Mouse (Mus musculus): ENCODE measurements around the gene Treh. TPM values are rescaled to one million over a fixed set of nuclear protein-coding genes. Genes with fewer than 3 reads are reported as not detected.

Gene Treh
- polyA plus RNA-seq, 1 experiment: not detected

DNA sequence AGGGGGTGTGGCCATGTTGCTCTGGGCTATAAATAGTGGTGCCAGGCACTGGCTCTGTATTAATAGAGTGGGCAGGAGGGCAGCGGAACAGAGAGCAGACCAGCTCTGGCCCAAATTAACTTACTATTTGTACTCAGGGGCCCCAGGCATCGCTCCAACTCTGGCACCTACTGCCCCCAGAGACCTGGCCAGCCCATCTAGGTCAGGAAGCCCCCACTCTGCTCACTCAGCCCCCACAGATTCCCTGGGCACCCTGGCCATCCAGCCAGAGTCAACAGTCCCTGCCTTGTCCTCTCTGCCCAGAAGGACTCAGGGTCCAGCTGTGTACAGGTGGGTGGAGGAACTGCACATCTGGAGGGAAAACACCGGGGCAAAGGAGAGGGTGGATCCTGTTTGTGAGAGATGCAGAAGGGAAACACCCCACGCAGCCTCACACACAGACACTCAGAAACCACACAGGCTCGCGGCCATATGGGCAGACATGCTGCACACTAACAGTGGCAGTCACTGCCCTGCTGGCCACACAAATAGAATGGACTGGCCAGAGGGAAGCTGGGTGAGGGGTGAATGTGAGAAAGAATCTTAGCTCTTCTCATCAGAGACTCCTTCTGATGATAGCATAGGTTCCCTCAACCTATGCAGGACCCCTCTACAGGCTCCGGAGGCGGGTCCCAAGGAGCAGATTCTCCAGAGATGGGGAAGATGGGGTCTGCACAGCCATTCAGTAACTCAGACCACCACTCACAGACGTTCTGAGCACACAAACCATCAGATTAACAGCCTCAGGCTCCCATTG is 47.5 kb downstream of the Treh start:
- Histone ChIP-seq H3K4me3 (replicated peaks; ENCODE audit: control insufficient read depth, low read depth, low read length) (peak overlapping the region; percentile 42), H3K4me1 (ENCODE audit: control insufficient read depth, insufficient read depth, low read length) (peaks cover 1% of the 10 kb centered on the region; the same call in 1 of the 2 replicates), H3K27ac (ENCODE audit: control insufficient read depth, insufficient read depth, low read depth, low read length, poor library complexity) (peak overlapping the region; percentile 13; the same call in 1 of the 2 replicates)
- 17% methylated on average over 9 of the region's 9 CpGs for WGBS
- TF ChIP-seq POLR2A (IDR thresholded peaks at IDR 0.05; ENCODE audit: borderline replicate concordance, control insufficient read depth, low read depth, low read length): no peak
- TF ChIP-seq CTCF (IDR thresholded peaks at IDR 0.05; ENCODE audit: control insufficient read depth, insufficient read depth, low read length): no peak

DNA sequence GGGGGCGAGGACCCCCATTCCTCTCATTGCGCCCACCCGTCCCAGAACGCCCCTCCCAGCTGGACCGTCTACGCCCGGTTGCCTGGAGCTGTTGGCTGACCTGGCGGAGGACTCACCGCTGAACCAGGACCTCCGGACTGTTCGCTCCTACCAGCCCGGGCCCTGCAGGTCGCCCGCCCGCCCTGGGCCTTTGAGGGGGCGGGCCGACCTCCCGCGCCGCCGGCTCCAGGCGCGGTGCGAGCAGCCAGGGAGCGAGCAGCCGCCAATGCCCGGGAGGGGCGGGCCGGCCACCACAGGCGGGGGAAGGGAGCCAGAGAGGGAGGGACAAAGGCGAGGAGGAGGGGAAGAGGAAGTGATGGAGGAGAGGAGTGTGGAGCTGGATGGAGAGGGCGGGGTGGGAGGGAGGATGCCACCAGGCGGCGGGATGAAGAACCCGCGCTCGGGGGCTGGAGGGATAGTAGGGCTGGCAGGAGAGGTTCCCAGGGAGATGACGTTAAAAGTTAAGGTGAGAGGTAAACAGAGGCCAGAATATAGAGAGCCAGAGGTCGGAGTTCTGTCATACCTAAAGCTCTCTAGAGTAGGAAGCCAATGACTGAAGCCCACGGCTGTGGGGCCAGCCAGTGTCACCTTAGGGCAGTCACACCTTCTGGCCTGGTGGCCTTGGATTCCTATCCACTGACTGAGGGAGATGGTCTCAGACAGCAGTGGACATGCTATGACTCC is 48.3 kb downstream of the Treh start:
- under 1% methylated on average over 40 of the region's 40 CpGs for WGBS
- H3K27ac ChIP-seq (ENCODE audit: control insufficient read depth, insufficient read depth, low read depth, low read length, poor library complexity): peak overlapping the region; percentile 13; the same call in 1 of the 2 replicates
- no peak for TF ChIP-seq POLR2A (IDR thresholded peaks at IDR 0.05; ENCODE audit: borderline replicate concordance, control insufficient read depth, low read depth, low read length)
- TF ChIP-seq CTCF (IDR thresholded peaks at IDR 0.05; ENCODE audit: control insufficient read depth, insufficient read depth, low read length): no peak
- H3K4me1 ChIP-seq (ENCODE audit: control insufficient read depth, insufficient read depth, low read length): peaks cover 1% of the 10 kb centered on the region; the same call in 1 of the 2 replicates
- H3K4me3 ChIP-seq (replicated peaks; ENCODE audit: control insufficient read depth, low read depth, low read length): peak overlapping the region; percentile 42

DNA sequence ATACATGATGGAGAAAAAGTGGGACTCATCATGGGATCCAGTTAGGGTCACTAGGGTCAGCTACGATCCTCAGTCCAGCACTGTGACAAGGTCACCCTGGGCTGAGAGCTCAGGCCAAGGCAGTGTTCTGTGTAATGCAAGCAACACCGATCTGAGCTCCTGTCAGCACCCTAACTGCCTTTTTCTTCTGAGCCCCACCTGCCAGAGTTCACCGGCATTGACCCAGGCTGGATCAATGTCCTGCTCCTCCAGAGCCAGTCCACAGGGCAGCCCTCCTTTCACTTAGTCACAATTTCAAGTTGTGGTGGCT is 48.8 kb downstream of the Treh start:
- TF ChIP-seq CTCF (IDR thresholded peaks at IDR 0.05; ENCODE audit: control insufficient read depth, insufficient read depth, low read length): no peak
- TF ChIP-seq POLR2A (IDR thresholded peaks at IDR 0.05; ENCODE audit: borderline replicate concordance, control insufficient read depth, low read depth, low read length): no peak
- peaks cover 1% of the 10 kb centered on the region; the same call in 1 of the 2 replicates for H3K4me1 ChIP-seq (ENCODE audit: control insufficient read depth, insufficient read depth, low read length)
- WGBS: 84% methylated on average over 3 of the region's 3 CpGs
- H3K27ac ChIP-seq (ENCODE audit: control insufficient read depth, insufficient read depth, low read depth, low read length, poor library complexity): no peak overlapping the region
- H3K4me3 ChIP-seq (replicated peaks; ENCODE audit: control insufficient read depth, low read depth, low read length): no peak overlapping the region

DNA sequence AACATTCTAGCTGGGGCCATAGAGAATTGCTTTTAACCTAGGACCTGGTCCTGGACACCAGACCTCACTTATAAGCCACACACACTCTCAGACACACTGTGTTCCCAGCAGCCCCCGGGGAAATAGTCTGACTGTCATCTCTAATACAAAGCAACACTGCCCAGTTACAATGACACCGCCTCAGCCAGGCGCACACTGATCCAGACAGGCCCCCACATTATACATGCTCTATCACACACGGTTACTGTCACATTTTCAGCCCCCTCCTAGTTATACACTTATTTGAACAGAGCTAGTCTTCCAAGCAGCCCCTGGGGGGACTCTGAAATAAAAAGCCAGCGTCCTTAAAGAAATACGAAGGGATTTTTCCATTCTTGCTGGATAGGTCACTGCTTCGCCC is 49.5 kb downstream of the Treh start:
- Histone ChIP-seq H3K4me1 (ENCODE audit: control insufficient read depth, insufficient read depth, low read length) (peaks cover 1% of the 10 kb centered on the region; the same call in 1 of the 2 replicates), H3K4me3 (replicated peaks; ENCODE audit: control insufficient read depth, low read depth, low read length) (no peak overlapping the region), H3K27ac (ENCODE audit: control insufficient read depth, insufficient read depth, low read depth, low read length, poor library complexity) (no peak overlapping the region)
- TF ChIP-seq POLR2A (IDR thresholded peaks at IDR 0.05; ENCODE audit: borderline replicate concordance, control insufficient read depth, low read depth, low read length) (no peak), CTCF (IDR thresholded peaks at IDR 0.05; ENCODE audit: control insufficient read depth, insufficient read depth, low read length) (no peak)
- WGBS: 68% methylated on average over 7 of the region's 7 CpGs

DNA sequence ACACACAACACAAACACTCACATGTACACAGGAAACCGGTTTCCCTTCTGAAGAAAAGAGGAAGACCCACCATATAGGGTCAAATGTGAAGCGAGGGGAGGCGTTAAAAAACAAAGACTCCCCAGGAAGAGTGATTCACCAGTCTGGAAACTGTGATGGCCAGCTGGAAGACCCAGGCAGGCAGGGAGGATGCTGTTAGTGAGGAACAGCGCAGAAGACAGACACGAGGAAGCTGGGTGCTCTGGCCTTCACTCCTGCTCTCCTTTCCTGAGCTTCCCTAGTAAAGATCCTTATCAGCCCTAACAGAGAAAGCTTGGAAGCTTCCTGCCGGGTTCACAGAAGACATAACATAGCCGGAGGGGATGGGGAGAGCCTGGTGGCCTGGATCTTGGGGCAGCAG is 50.0 kb downstream of the Treh start:
- WGBS: 24% methylated on average over 7 of the region's 7 CpGs
- TF ChIP-seq POLR2A (IDR thresholded peaks at IDR 0.05; ENCODE audit: borderline replicate concordance, control insufficient read depth, low read depth, low read length) (no peak), CTCF (IDR thresholded peaks at IDR 0.05; ENCODE audit: control insufficient read depth, insufficient read depth, low read length) (no peak)
- H3K27ac ChIP-seq (ENCODE audit: control insufficient read depth, insufficient read depth, low read depth, low read length, poor library complexity): no peak overlapping the region
- no peak overlapping the region for H3K4me3 ChIP-seq (replicated peaks; ENCODE audit: control insufficient read depth, low read depth, low read length)
- H3K4me1 ChIP-seq (ENCODE audit: control insufficient read depth, insufficient read depth, low read length): peaks cover 1% of the 10 kb centered on the region; the same call in 1 of the 2 replicates

DNA sequence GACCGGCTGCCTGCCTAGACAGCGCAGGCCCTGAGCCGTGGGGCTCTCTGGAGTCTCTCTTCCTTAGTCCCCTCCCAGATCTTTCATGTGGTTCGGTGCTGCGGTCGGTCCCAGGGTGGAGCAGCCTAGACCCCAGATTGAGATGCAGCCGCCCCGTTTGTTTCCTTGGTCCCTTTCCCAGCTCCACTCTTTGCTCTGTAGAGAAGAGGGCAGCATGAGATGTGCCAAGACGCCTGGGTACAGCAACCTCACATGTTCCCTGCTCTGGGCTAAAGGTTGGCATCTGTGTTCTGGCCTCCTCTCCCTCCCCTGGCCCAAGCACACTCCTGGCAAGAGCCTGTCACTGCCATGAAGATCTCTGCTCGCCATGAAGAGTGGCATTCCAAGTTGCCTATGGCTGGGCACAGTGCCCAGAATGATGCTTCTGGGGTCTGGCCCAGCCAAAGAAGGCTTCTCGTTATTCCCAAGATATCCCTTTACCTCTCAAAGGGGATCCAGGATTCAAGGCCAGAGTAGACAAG is 50.5 kb downstream of the Treh start:
- TF ChIP-seq CTCF (IDR thresholded peaks at IDR 0.05; ENCODE audit: control insufficient read depth, insufficient read depth, low read length): no peak
- TF ChIP-seq POLR2A (IDR thresholded peaks at IDR 0.05; ENCODE audit: borderline replicate concordance, control insufficient read depth, low read depth, low read length): no peak
- no peak overlapping the region for H3K27ac ChIP-seq (ENCODE audit: control insufficient read depth, insufficient read depth, low read depth, low read length, poor library complexity)
- WGBS: 78% methylated on average over 11 of the region's 11 CpGs
- H3K4me3 ChIP-seq (replicated peaks; ENCODE audit: control insufficient read depth, low read depth, low read length): no peak overlapping the region
- H3K4me1 ChIP-seq (ENCODE audit: control insufficient read depth, insufficient read depth, low read length): peaks cover 1% of the 10 kb centered on the region; the same call in 1 of the 2 replicates

DNA sequence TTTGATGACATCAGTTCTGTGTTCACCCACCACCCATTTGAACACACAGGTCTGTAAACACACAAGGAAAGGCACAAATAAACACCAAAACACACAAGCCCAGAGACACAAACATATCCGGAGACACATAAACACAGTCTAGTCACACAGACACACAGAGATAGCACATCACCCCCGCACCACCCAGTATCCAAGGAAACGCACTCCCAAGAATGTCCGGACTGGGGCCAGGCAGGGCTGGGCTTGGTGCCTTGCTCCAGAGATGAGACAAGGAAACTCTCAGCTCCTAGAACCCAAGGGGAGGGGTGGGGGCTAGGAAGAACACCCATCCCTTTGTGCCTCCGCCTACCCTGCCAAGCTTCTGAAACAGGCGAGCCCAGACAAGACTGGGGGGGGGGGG is 51.2 kb downstream of the Treh start:
- peaks cover 1% of the 10 kb centered on the region; the same call in 1 of the 2 replicates for H3K4me1 ChIP-seq (ENCODE audit: control insufficient read depth, insufficient read depth, low read length)
- TF ChIP-seq POLR2A (IDR thresholded peaks at IDR 0.05; ENCODE audit: borderline replicate concordance, control insufficient read depth, low read depth, low read length) (no peak), CTCF (IDR thresholded peaks at IDR 0.05; ENCODE audit: control insufficient read depth, insufficient read depth, low read length) (no peak)
- WGBS: 89% methylated on average over 6 of the region's 6 CpGs
- no peak overlapping the region for H3K27ac ChIP-seq (ENCODE audit: control insufficient read depth, insufficient read depth, low read depth, low read length, poor library complexity)
- no peak overlapping the region for H3K4me3 ChIP-seq (replicated peaks; ENCODE audit: control insufficient read depth, low read depth, low read length)

DNA sequence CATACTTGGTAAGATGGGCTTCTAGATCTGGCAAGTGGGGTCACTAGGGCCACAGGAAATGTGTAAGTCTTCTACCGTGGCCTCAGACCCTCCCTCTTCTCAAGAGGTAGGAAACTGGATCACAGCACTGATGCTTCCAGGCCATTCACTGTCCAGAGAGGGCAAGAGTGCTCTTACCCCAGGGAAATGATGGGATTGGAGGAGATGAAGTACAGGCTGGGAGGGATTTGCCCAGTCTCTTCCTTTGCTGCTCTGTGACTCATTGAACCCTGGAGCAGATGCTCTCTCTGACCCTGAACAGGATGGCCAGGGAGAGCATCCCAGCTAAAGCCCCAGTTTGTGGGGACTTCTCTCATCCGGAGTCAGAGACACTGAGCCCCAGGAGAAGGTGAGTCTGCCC is 51.6 kb downstream of the Treh start:
- 84% methylated on average over 2 of the region's 2 CpGs for WGBS
- TF ChIP-seq POLR2A (IDR thresholded peaks at IDR 0.05; ENCODE audit: borderline replicate concordance, control insufficient read depth, low read depth, low read length) (no peak), CTCF (IDR thresholded peaks at IDR 0.05; ENCODE audit: control insufficient read depth, insufficient read depth, low read length) (no peak)
- H3K4me1 ChIP-seq (ENCODE audit: control insufficient read depth, insufficient read depth, low read length): peaks cover 1% of the 10 kb centered on the region; the same call in 1 of the 2 replicates
- no peak overlapping the region for H3K4me3 ChIP-seq (replicated peaks; ENCODE audit: control insufficient read depth, low read depth, low read length)
- no peak overlapping the region for H3K27ac ChIP-seq (ENCODE audit: control insufficient read depth, insufficient read depth, low read depth, low read length, poor library complexity)
